Mouse (Mus musculus): ENCODE results near the gene Olfr1412. TPM values are rescaled to one million over a fixed set of nuclear protein-coding genes. Genes with fewer than 3 reads are reported as not detected.

The Olfr1412 gene
- total RNA-seq, 2 experiments from 2014 or later, result not detected

DNA sequence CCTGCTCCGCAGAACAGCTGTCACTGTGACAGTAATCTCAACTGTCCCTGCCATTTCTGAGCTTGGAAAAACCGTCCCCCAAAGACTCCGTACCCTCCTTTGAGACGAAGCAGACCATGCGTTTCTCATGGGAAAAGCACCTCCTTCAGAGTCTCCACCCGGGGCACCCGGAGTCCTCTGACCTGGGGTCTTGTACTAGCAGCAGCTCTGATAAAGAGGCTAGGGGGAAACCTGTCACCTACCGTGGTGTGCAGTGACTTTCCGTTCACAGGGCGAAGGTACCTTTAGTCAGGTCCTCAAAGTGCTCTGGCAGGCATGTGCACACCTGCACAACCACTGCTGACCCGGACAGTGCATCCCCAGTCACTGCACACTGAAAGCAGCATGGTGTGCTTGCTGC lies 51.1 kb downstream of the Olfr1412 start:
- ATAC-seq (replicated peaks; ENCODE audit: low FRiP score, poor library complexity, severe bottlenecking), result no peak

DNA sequence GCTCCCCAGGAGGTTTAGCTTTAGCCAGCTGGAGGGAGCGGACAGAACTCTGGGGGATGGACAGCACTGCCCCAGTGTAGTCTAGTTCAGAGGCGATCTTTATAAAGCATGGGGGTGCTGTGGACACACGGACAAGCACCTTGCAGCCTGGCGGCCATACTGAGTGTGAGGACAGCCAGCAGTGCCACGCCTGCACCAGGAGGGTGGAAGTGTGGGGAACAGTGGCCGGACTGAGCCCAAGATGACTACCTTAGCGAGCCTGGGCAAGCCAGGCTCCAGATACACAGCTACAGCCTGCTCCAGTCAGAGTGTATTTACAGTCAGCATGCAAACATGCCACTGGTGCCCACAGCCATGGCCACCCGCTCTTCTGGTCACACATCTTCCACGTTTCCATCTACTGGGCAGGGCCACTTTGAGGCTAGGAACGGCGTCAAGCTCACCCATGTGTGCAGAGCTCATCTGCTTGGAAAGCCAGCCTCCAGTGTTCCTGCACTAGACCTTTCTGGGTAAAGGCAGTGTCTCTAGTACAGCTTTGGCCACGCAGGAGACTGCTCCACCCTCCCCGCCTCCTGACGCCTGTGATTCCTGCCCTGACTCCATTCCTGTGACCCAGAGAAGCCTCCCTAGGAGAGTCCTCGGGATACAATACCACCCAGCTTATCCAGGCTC lies 52.1 kb downstream of the Olfr1412 start:
- no peak for ATAC-seq (replicated peaks; ENCODE audit: low FRiP score, poor library complexity, severe bottlenecking)

DNA sequence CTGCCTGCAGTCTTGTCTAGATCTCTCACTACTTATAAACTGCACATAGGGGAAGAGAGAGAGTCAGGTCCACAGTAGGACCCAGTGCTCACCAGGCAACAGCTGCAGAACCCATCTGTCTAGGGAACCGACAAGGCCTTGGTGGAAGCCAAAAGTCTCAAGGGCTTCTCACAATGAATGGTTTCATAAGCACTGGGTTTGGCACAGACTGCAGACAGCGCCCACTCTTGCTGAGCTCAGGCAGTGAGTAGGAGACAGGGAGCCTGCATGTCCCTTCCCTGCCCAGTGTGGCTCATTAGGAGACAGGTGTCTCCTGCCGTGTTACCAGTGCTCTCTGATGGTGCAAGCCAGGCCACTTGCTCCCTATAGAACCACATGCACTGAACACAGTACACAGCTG lies 52.6 kb downstream of the Olfr1412 start:
- no peak for ATAC-seq (replicated peaks; ENCODE audit: low FRiP score, poor library complexity, severe bottlenecking)

DNA sequence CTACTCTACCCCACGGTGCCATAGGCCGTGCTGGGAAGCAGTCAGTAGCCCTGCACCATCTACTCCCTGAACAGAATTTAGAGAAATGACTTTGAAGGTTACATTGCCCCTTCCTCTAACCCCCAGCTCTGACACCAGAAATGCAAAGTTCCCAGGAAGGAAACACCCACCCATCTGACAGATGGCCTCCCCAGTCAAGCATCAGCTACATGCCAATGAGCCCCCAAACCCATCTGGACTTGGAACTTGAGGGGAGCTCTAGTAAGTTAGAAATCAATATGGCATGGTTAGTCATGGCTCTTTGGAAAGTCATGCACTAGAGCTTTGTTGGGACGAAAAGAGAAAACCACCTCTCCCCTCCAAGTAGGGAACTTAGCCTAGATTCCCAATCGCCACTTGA lies 53.2 kb downstream of the Olfr1412 start:
- ATAC-seq (replicated peaks; ENCODE audit: low FRiP score, poor library complexity, severe bottlenecking), result no peak

DNA sequence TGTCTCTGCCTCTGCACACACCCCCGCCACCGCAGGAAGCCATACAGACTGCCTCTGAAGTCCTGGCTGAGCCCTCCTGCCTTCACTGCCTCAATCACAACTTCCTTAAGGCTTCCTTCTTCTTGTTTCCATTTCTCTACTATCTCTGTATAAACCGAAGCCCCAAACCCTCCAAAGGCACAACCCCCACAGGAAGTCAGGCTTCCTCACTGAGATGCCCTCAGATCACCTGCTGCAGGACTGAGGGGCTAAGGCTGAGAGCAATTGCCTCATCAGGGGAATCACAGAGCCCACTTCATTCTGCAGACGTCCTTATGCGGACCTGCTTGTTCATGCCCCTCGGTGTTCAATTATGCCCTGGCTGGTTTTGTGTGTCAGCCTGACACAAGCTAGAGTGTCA lies 54.8 kb downstream of the Olfr1412 start:
- ATAC-seq (replicated peaks; ENCODE audit: low FRiP score, poor library complexity, severe bottlenecking), result no peak

Other genes with a start within 250 kb of the Olfr1412 start
- 47.2 and 55.0 TPM in 2 replicates for gene Ndufa10, start 111.9 kb upstream of the Olfr1412 start, total RNA-seq (2015; ENCODE audit: low replicate concordance)
- 14.1 and 42.1 TPM in 2 replicates for gene Ndufa10, start 111.9 kb upstream of the Olfr1412 start, total RNA-seq (2017; ENCODE audit: low replicate concordance)
- gene Olfr1416, start 100.7 kb upstream of the Olfr1412 start, total RNA-seq (2015; ENCODE audit: low replicate concordance), result not detected in 2 replicates
- not detected in 2 replicates for gene Olfr1416, start 100.7 kb upstream of the Olfr1412 start, total RNA-seq (2017; ENCODE audit: low replicate concordance)
- gene Olfr1415, start 89.7 kb upstream of the Olfr1412 start, total RNA-seq (2015; ENCODE audit: low replicate concordance), result not detected in 2 replicates
- gene Olfr1415, start 89.7 kb upstream of the Olfr1412 start, total RNA-seq (2017; ENCODE audit: low replicate concordance), result not detected in 2 replicates
- gene Olfr1414, start 67.1 kb upstream of the Olfr1412 start, total RNA-seq (2015; ENCODE audit: low replicate concordance), result not detected in 2 replicates
- gene Olfr1414, start 67.1 kb upstream of the Olfr1412 start, total RNA-seq (2017; ENCODE audit: low replicate concordance), result not detected in 2 replicates
- gene Olfr1413, start 14.5 kb upstream of the Olfr1412 start, total RNA-seq (2015; ENCODE audit: low replicate concordance), result not detected in 2 replicates
- gene Olfr1413, start 14.5 kb upstream of the Olfr1412 start, total RNA-seq (2017; ENCODE audit: low replicate concordance), result not detected in 2 replicates
- not detected in 2 replicates for gene Olfr1411, start 8.6 kb downstream of the Olfr1412 start, total RNA-seq (2015; ENCODE audit: low replicate concordance)
- not detected in 2 replicates for gene Olfr1411, start 8.6 kb downstream of the Olfr1412 start, total RNA-seq (2017; ENCODE audit: low replicate concordance)
- gene Olfr1410, start 20.0 kb downstream of the Olfr1412 start, total RNA-seq (2015; ENCODE audit: low replicate concordance), result not detected in 2 replicates
- gene Olfr1410, start 20.0 kb downstream of the Olfr1412 start, total RNA-seq (2017; ENCODE audit: low replicate concordance), result not detected in 2 replicates
- not detected in 2 replicates for gene Olfr12, start 32.0 kb downstream of the Olfr1412 start, total RNA-seq (2015; ENCODE audit: low replicate concordance)
- gene Olfr12, start 32.0 kb downstream of the Olfr1412 start, total RNA-seq (2017; ENCODE audit: low replicate concordance), result not detected in 2 replicates
- gene Cops9, start 56.2 kb downstream of the Olfr1412 start, total RNA-seq (2015; ENCODE audit: low replicate concordance), result 37.2 and 48.6 TPM in 2 replicates
- 8.2 and 24.3 TPM in 2 replicates for gene Cops9, start 56.2 kb downstream of the Olfr1412 start, total RNA-seq (2017; ENCODE audit: low replicate concordance)
- gene Otos, start 63.1 kb downstream of the Olfr1412 start, total RNA-seq (2015; ENCODE audit: low replicate concordance), result not detected in 2 replicates
- gene Otos, start 63.1 kb downstream of the Olfr1412 start, total RNA-seq (2017; ENCODE audit: low replicate concordance), result 0.70 and 1.1 TPM in 2 replicates
- gene Gpc1, start 245.9 kb downstream of the Olfr1412 start, total RNA-seq (2015; ENCODE audit: low replicate concordance), result 8.2 and 9.6 TPM in 2 replicates
- 6.8 and 7.4 TPM in 2 replicates for gene Gpc1, start 245.9 kb downstream of the Olfr1412 start, total RNA-seq (2017; ENCODE audit: low replicate concordance)